ENCODE assay signal across 8 mouse cellular contexts in the genomic region with DNA sequence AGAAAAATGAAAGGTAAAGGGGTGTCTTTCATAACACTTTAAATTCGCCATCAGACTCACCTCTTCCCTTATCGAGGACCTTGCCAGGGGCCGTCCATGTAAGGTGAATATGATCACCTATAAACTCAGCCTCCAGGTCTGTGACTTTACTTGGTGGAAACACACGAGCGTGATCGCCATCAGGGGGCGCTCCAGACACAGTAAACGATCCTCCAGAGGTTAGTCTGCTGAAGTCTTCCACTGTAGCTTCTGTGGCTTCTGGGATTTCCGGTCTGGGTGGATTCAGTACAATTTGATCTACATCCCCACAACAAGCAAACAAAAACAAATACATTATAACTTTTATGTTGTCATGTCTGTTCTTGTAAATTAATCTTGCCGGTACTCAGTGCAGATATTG. TPM values are rescaled to one million over a fixed set of nuclear protein-coding genes. Genes with fewer than 3 reads are reported as not detected.
A peak's percentile ranks its signal among the peaks of the same experiment; 100 is the strongest.
DNase-seq lines count a peak whose midpoint lies in the region; ATAC-seq and TF ChIP-seq lines count a peak whose summit lies in the region.

No protein-coding gene starts in this region.

- TF ChIP-seq CTCF in gastrocnemius, adult 2 months (IDR thresholded peaks at IDR 0.05), result peak; percentile 75
- TF ChIP-seq CTCF in spleen, adult 2 months (IDR thresholded peaks at IDR 0.05; ENCODE audit: extremely low read depth, insufficient read depth, insufficient read length, insufficient replicate concordance), result peak; percentile 28; the same call in 1 of the 2 replicates

- no peak overlapping the region for H3K4me3 ChIP-seq in gastrocnemius, adult 2 months
- no peak overlapping the region for H3K4me3 ChIP-seq in intestine, embryonic 15.5 days (replicated peaks)
- no peak overlapping the region for H3K4me3 ChIP-seq in midbrain, embryonic 13.5 days (replicated peaks)
- no peak overlapping the region for H3K4me3 ChIP-seq in spleen, adult 2 months (ENCODE audit: extremely low read depth, insufficient read depth, insufficient read length)

- H3K4me2 ChIP-seq in intestine, embryonic 15.5 days (replicated peaks), result no peak overlapping the region
- no peak overlapping the region for H3K4me2 ChIP-seq in midbrain, embryonic 13.5 days (replicated peaks)

- no peak overlapping the region for H3K9ac ChIP-seq in intestine, embryonic 15.5 days
- H3K9ac ChIP-seq in midbrain, embryonic 13.5 days (replicated peaks), result no peak overlapping the region

- no peaks in the 10 kb centered on the region for H3K9me3 ChIP-seq in intestine, embryonic 15.5 days
- H3K9me3 ChIP-seq in midbrain, embryonic 13.5 days, result no peaks in the 10 kb centered on the region

- WGBS in intestine, embryonic 15.5 days, result 16% methylated on average over 10 of the region's 10 CpGs
- WGBS in midbrain, embryonic 13.5 days, result 20% methylated on average over 10 of the region's 10 CpGs
- WGBS in spleen, adult 2 months, result 16% methylated on average over 10 of the region's 10 CpGs

- intact Hi-C loops in gastrocnemius, adult 2 months (cut with DNase I), result loop anchor here (10.0 kb wide), 2 partner anchors 200 to 300 kb away; no protein-coding TSS in a partner anchor

- H3K27me3 ChIP-seq in intestine, embryonic 15.5 days (replicated peaks), result no peaks in the 10 kb centered on the region
- no peaks in the 10 kb centered on the region for H3K27me3 ChIP-seq in midbrain, embryonic 13.5 days
- H3K27me3 ChIP-seq in spleen, adult 2 months (ENCODE audit: control insufficient read depth, insufficient read depth, low read length), result no peaks in the 10 kb centered on the region

- no peaks in the 10 kb centered on the region for H3K36me3 ChIP-seq in intestine, embryonic 15.5 days
- H3K36me3 ChIP-seq in midbrain, embryonic 13.5 days, result no peaks in the 10 kb centered on the region
- H3K36me3 ChIP-seq in spleen, adult 2 months (ENCODE audit: control insufficient read depth, insufficient read depth, low read length), result no peaks in the 10 kb centered on the region

- no peak for TF ChIP-seq POLR2A in spleen, adult 2 months (IDR thresholded peaks at IDR 0.05; ENCODE audit: low read depth, low read length)

- no peaks in the 10 kb centered on the region for H3K4me1 ChIP-seq in intestine, embryonic 15.5 days (replicated peaks)
- H3K4me1 ChIP-seq in midbrain, embryonic 13.5 days (replicated peaks), result no peaks in the 10 kb centered on the region
- no peaks in the 10 kb centered on the region for H3K4me1 ChIP-seq in spleen, adult 2 months (ENCODE audit: control insufficient read depth, insufficient read depth, insufficient read length)

- no peak for ATAC-seq in CD4-positive, CD25-positive, alpha-beta regulatory T cell, adult 4 months
- peak; percentile 77; the same call in 1 of the 2 replicates for ATAC-seq in intestine, embryonic 15.5 days
- ATAC-seq in midbrain, embryonic 13.5 days, result peak; percentile 83

- peak; percentile 64 for DNase-seq in CD4-positive, CD25-positive, alpha-beta regulatory T cell, adult 2 months (ENCODE audit: low read depth, low spot score)
- peak; percentile 78 to 79 for DNase-seq in cerebellum, postnatal 4 days (ENCODE audit: low spot score in 2 of 2)
- peak; percentile 77 for DNase-seq in gastrocnemius, adult 2 months
- peak; percentile 23 to 91 for DNase-seq in left cerebral cortex, adult 9 months (ENCODE audit: low spot score in 2 of 2)
- DNase-seq in spleen, adult 2 months (ENCODE audit: low read depth in 1 of 2, low spot score in 2 of 2), result peak in 1 of 2 experiments; percentile 17

- H3K27ac ChIP-seq in gastrocnemius, adult 2 months, result no peak overlapping the region
- H3K27ac ChIP-seq in intestine, embryonic 15.5 days, result no peak overlapping the region
- H3K27ac ChIP-seq in midbrain, embryonic 13.5 days, result no peak overlapping the region
- H3K27ac ChIP-seq in spleen, adult 2 months (ENCODE audit: insufficient read depth, low read length), result no peak overlapping the region

RNA-seq across cellular contexts. Expression of a gene that starts 5.9 kb away (rescaled TPM):
- polyA plus RNA-seq in CD4-positive, CD25-positive, alpha-beta regulatory T cell, adult 4 months (2017; shearing (Covaris generic)), result not detected
- not detected for total RNA-seq in gastrocnemius, adult 2 months (2021)
- polyA plus RNA-seq in intestine, embryonic 15.5 days (2015; fragmentation: Nextera tagmentation; extraction: Ambion mirVana), result 0.54 and 0.77 TPM in 2 replicates
- polyA plus RNA-seq in midbrain, embryonic 13.5 days (2015; fragmentation: Nextera tagmentation; extraction: Ambion mirVana), result not detected in 2 replicates
- 0.39 and 0.50 TPM in 2 replicates for polyA plus RNA-seq in spleen, adult 2 months (2012; rRNA removed)

RNA-seq across cellular contexts. Expression of a gene that starts 24.0 kb away (rescaled TPM):
- polyA plus RNA-seq in CD4-positive, CD25-positive, alpha-beta regulatory T cell, adult 4 months (2017; shearing (Covaris generic)), result not detected
- not detected for total RNA-seq in gastrocnemius, adult 2 months (2021)
- polyA plus RNA-seq in intestine, embryonic 15.5 days (2015; fragmentation: Nextera tagmentation; extraction: Ambion mirVana), result 5.8 and 6.3 TPM in 2 replicates
- polyA plus RNA-seq in midbrain, embryonic 13.5 days (2015; fragmentation: Nextera tagmentation; extraction: Ambion mirVana), result 0.05 TPM in 1 of 2 replicates, not detected in the other
- not detected in 2 replicates for polyA plus RNA-seq in spleen, adult 2 months (2012; rRNA removed)
